Mouse (Mus musculus) heart, adult 2 months (tissue): ENCODE data around the gene Usp44. TPM values are rescaled to one million over a fixed set of nuclear protein-coding genes. Genes with fewer than 3 reads are reported as not detected.

Experiments
- DNase-seq, 2 experiments: peaks; one replicate each; pipeline ENCODE4 v3.0.0; 2021
- H3K27ac ChIP-seq: fragments of 200-600 bp; 2 replicates; pipeline ENCODE4 v1.8.1; 2022
- H3K27me3 ChIP-seq: fragments of 200-500 bp; 2 replicates; pipeline ENCODE4 v1.6.1; 2012; ENCODE audit warnings: mild to moderate bottlenecking, low read length, inconsistent platforms, mixed read lengths; ENCODE audit not compliant: control insufficient read depth, insufficient read depth
- H3K36me3 ChIP-seq: fragments of 200-500 bp; 2 replicates; pipeline ENCODE4 v1.6.1; 2012; ENCODE audit warnings: low read length, inconsistent platforms; ENCODE audit not compliant: control insufficient read depth, insufficient read depth
- H3K4me1 ChIP-seq: fragments of 200-500 bp; 2 replicates; pipeline ENCODE4 v1.6.1; 2011; ENCODE audit warnings: low read length; ENCODE audit not compliant: control insufficient read depth, insufficient read depth
- H3K4me3 ChIP-seq: fragments of 200-600 bp; 2 replicates; pipeline ENCODE4 v1.8.1; 2022
- H3K79me2 ChIP-seq: fragments of 200-500 bp; replicated peaks from 2 replicates; pipeline ENCODE4 v1.6.1; 2012; ENCODE audit warnings: mild to moderate bottlenecking, inconsistent platforms, low read length, moderate library complexity, mixed read lengths; ENCODE audit not compliant: control insufficient read depth, insufficient read depth
- H3K9ac ChIP-seq: fragments of 200-500 bp; 2 replicates; pipeline ENCODE4 v1.6.1; 2012; ENCODE audit warnings: low read depth, mild to moderate bottlenecking, control low read depth, inconsistent platforms, low read length, mixed read lengths
- CTCF ChIP-seq: fragments of 200-600 bp; IDR thresholded peaks from 2 replicates; pipeline ENCODE4 v1.8.1; 2022; ENCODE audit warnings: antibody characterized with exemption, mild to moderate bottlenecking, moderate library complexity
- EP300 ChIP-seq: fragments of 200-500 bp; IDR thresholded peaks from 2 replicates; pipeline ENCODE4 v1.6.1; 2011; ENCODE audit warnings: low read depth, low read length, control low read depth; ENCODE audit not compliant: insufficient read depth
- POLR2A ChIP-seq: fragments of 200-500 bp; IDR thresholded peaks from 2 replicates; pipeline ENCODE4 v1.6.1; 2011; ENCODE audit warnings: mild to moderate bottlenecking, low read depth, low read length, control low read depth; ENCODE audit not compliant: insufficient read depth
- WGBS: fragments of 180-500 bp; shearing (Covaris S2); methylation state at CpG from one replicate; pipeline ENCODE4 v1.1.7; 2018; 5-methylcytosine and 5-hydroxymethylcytosine counted together
- intact Hi-C: fragments of 180-260 bp; cut with DNase I; formaldehyde crosslinking; loops from one replicate; pipeline ENCODE4 v1.15.1; 2025
- polyA plus RNA-seq: library from polyadenylated mRNA; depleted of rRNA; stranded (reverse); fragments of >200 nt; gene quantifications from 2 replicates; pipeline ENCODE4 v1.2.3, GENCODE M21; 2012; rRNA removed
- total RNA-seq, 2 experiments: library from RNA; stranded (reverse); gene quantifications; 2 replicates each; pipeline ENCODE4 v1.2.3; 2021

The Usp44 gene
- total and polyA plus RNA-seq, 3 experiments = not detected

DNA sequence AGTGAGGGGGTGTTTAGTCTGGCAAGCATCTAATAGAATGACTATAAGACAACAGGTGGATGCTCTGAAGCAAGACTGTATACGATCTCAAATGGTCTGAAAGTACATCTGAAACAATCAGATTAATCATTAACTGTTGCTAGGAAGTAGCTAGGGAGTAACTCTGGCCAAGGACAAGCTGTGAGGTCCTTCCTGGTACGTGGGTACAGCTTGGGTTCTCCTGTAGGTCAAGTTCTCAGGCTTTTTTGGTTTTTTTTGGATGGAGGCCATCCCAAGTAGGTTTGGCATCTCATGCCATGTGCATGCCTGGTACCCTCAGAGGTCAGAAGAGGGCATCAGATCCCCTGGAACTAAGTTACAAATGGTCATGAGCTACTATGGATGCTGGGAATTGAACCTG, 67.9 kb downstream of the Usp44 start:
- Histone ChIP-seq H3K27me3 (no peaks in the 10 kb centered on the region), H3K4me1 (no peaks in the 10 kb centered on the region), H3K9ac (no peak overlapping the region), H3K36me3 (no peaks in the 10 kb centered on the region), H3K27ac (no peak overlapping the region), H3K79me2 (no peaks in the 10 kb centered on the region), H3K4me3 (no peak overlapping the region)
- 62% methylated on average over 2 of the region's 2 CpGs for WGBS
- TF ChIP-seq EP300 = no peak
- no peak for TF ChIP-seq POLR2A
- TF ChIP-seq CTCF = no peak
- intact Hi-C loops = no loop called here
- DNase-seq = no peak

DNA sequence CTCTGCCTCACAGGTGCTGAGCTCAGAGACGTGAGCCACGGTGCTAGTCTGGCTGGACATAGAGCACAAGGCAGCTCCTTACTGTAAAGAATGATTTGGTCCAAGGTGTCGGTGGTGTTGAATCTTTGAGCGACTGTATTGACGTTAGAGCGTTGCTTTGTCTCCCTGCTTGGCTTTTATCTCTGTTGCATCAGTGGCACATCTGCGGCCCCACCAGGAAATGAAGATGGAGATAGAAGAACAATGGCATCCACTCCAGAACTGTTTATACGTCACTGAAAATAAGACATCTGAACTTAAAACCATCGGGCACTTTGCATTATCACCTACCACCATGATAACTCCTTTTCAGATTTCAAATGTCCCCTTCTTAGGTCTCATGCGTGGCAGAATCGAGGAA, 68.6 kb downstream of the Usp44 start:
- H3K79me2 ChIP-seq = no peaks in the 10 kb centered on the region
- no peaks in the 10 kb centered on the region for H3K4me1 ChIP-seq
- no peaks in the 10 kb centered on the region for H3K27me3 ChIP-seq
- no peaks in the 10 kb centered on the region for H3K36me3 ChIP-seq
- no peak overlapping the region for H3K9ac ChIP-seq
- H3K27ac ChIP-seq = no peak overlapping the region
- TF ChIP-seq EP300 (no peak), POLR2A (no peak), CTCF (no peak)
- H3K4me3 ChIP-seq = no peak overlapping the region
- intact Hi-C loops = no loop called here
- DNase-seq = no peak
- 60% methylated on average over 11 of the region's 11 CpGs for WGBS

GRCm38 (mm10) chr10:93907376-93907775, 76.0 kb downstream of the Usp44 start:
- intact Hi-C loops = no loop called here
- no peaks in the 10 kb centered on the region for H3K79me2 ChIP-seq
- H3K4me3 ChIP-seq = no peak overlapping the region
- H3K4me1 ChIP-seq = no peaks in the 10 kb centered on the region
- WGBS = 64% methylated on average over 10 of the region's 10 CpGs
- no peak overlapping the region for H3K27ac ChIP-seq
- H3K36me3 ChIP-seq = no peaks in the 10 kb centered on the region
- H3K27me3 ChIP-seq = no peaks in the 10 kb centered on the region
- no peak overlapping the region for H3K9ac ChIP-seq
- no peak for DNase-seq
- TF ChIP-seq POLR2A = no peak
- TF ChIP-seq CTCF = no peak
- TF ChIP-seq EP300 = no peak

Other genes starting within 250 kb of the Usp44 start
- 10 to 100 TPM in 1 of 2 experiments, 1 to 10 TPM in 1; 9.6 to 11.3 TPM for gene Snrpf, start 241.8 kb upstream of the Usp44 start, total RNA-seq
- gene Snrpf, start 241.8 kb upstream of the Usp44 start, polyA plus RNA-seq = 17.7 and 20.5 TPM in 2 replicates
- gene Ntn4, start 190.9 kb upstream of the Usp44 start, total RNA-seq = 10 to 100 TPM; 14.0 to 14.9 TPM
- gene Ntn4, start 190.9 kb upstream of the Usp44 start, polyA plus RNA-seq = 7.4 and 11.5 TPM in 2 replicates
- 100 to 1,000 TPM; 111 to 114 TPM for gene Metap2, start 65.5 kb downstream of the Usp44 start, total RNA-seq
- gene Metap2, start 65.5 kb downstream of the Usp44 start, polyA plus RNA-seq = 45.4 and 90.6 TPM in 2 replicates
- 10 to 100 TPM; 38.8 to 45.4 TPM for gene Vezt, start 204.3 kb downstream of the Usp44 start, total RNA-seq
- gene Vezt, start 204.3 kb downstream of the Usp44 start, polyA plus RNA-seq = 17.4 and 27.9 TPM in 2 replicates
- gene Fgd6, start 204.4 kb downstream of the Usp44 start, total RNA-seq = 1 to 10 TPM; 4.9 to 5.8 TPM
- 1.9 and 3.9 TPM in 2 replicates for gene Fgd6, start 204.4 kb downstream of the Usp44 start, polyA plus RNA-seq